Mouse (Mus musculus): ENCODE results near the gene 4930556J24Rik. TPM values are rescaled to one million over a fixed set of nuclear protein-coding genes. Genes with fewer than 3 reads are reported as not detected.
A peak's percentile ranks its signal among the peaks of the same experiment; 100 is the strongest.
"Not testable (repeated sequence)": the region's sequence is repeated elsewhere in the genome, so short reads cannot be mapped to it uniquely, and the experiment has no call there.

4930556J24Rik gene
- polyA plus RNA-seq, 1 experiment from 2014 or later, result 0.13 TPM

DNA sequence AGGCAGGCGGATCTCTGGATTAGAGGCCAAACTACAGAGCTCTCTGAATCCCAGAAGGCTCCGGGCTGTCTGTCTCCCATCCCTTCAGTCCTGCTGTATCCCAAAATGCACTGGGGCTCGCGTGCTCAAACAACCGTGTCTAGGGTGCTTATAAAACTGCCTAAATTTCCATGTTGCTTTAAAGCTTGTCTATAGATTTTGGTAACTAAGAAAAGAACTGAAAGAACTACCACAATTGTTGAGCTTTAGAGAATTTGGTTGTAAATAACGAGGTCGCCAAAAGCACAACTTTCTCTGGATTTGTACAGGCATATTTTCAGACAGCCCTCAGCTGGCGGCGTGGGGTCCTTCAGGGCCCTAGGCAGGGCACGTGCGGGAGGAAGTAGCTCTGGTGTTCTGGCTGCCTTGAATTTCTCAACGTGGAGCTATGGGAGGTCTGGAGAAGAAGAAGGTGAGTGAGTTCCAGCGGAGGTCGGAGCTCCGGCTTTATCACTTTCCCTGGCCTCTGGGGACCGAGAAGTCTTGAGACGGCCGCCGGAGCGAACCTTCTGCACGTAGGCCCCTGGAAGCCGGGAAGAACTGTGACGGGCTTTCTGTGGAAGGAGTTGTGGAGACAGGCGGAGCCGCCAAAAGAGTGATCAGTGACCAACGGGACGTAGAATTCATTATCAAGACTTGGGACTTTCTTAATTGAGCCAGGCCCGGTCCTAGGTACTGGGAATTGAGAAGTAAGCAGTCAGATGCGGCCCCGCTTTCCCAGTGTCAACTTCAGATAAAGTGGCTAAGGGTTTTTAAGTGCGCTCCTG, 12.8 kb downstream of the 4930556J24Rik start, which contains the start of gene Pes1:
TSS of gene Pes1 (plus strand) at position 366 of the 806 bp plus-strand sequence.
- H3K4me3 ChIP-seq, result peak within 1 kb of the TSS; percentile 89
- H3K36me3 ChIP-seq, result peaks cover 24% of the 10 kb centered on the region
- H3K9me3 ChIP-seq, result no peaks in the 10 kb centered on the region
- WGBS, result under 1% methylated on average over 31 of the region's 31 CpGs
- H3K4me1 ChIP-seq (replicated peaks), result peaks cover 18% of the 10 kb centered on the region
- no peaks in the 10 kb centered on the region for H3K27me3 ChIP-seq (ENCODE audit: insufficient read depth, poor library complexity, severe bottlenecking)
- H3K27ac ChIP-seq, result peak within 1 kb of the TSS; percentile 93
- peak; percentile 82 for DNase-seq (ENCODE audit: low spot score)

DNA sequence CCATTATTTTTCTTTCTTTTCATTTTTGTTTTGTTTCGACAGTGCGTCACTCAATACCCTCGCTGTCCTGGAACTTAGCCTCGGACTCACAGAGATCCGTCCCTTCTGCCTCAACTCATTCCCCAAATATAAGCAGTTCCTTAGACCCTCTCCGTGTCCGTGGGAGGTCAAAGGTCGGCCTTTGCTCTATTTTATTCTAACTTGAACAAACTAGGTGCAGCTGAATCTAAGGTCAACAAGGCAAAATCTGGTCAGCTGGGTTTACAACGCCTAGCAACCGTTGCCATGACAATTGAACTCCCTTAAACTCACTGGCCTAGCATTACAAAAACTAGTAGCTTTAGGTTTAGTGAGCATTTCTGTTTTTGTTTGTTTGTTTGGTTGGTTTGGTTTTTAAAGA, 13.4 kb downstream of the 4930556J24Rik start:
- DNase-seq (ENCODE audit: low spot score), result no peak
- Histone ChIP-seq H3K4me1 (replicated peaks) (peaks cover 18% of the 10 kb centered on the region), H3K9me3 (no peaks in the 10 kb centered on the region), H3K36me3 (peaks cover 17% of the 10 kb centered on the region), H3K4me3 (peak overlapping the region; percentile 89), H3K27ac (peak overlapping the region; percentile 93), H3K27me3 (ENCODE audit: insufficient read depth, poor library complexity, severe bottlenecking) (no peaks in the 10 kb centered on the region)
- 69% methylated on average over 10 of the region's 10 CpGs for WGBS

DNA sequence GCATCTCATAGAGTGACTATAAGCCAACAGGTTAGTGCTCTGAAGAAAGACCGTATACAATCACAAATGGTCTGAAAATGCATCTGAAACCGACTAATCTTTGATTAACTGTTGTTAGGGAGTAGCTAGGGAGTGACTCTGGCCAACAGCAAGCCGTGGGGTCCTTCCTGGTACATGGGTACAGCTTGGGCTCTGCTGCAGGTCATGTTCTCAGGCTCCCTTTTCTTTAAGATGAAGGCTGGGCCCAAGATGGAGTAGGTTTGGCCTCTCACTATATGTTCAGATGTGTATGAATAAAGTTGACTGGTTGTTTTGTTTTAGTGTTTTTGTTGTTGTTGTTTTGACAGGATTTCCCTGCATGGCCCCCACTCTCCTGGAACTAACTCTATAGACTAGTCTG, 14.8 kb downstream of the 4930556J24Rik start:
- Histone ChIP-seq H3K9me3 (no peaks in the 10 kb centered on the region), H3K4me1 (replicated peaks) (peaks cover 18% of the 10 kb centered on the region), H3K4me3 (no peak overlapping the region), H3K36me3 (peaks cover 8% of the 10 kb centered on the region), H3K27ac (no peak overlapping the region), H3K27me3 (ENCODE audit: insufficient read depth, poor library complexity, severe bottlenecking) (no peaks in the 10 kb centered on the region)
- no peak for DNase-seq (ENCODE audit: low spot score)
- 73% methylated on average over 3 of the region's 3 CpGs for WGBS

DNA sequence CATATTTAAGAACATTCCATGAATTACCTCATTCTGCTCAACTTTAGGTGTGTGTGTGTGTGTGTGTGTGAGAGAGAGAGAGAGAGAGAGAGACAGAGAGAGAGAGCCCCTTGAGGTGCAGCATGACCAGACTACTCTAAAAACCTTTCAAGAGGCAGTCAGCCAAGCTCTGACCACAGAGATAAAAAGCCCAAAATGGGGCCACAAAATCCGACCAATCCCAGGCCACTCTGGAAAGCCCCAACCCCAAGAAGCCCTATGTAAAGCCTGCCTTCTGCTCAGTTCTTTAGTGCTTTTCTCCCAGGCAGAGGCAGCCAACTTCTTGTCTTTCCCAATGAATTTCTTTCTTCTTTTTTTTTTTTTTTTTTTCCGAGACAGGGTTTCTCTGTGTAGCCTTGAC, 15.7 kb downstream of the 4930556J24Rik start:
- Histone ChIP-seq H3K9me3 (0 out of 2 replicates have a peak, but pooled peaks cover 5% of the 10 kb centered on the region), H3K36me3 (no peaks in the 10 kb centered on the region), H3K27ac (no peak overlapping the region), H3K27me3 (ENCODE audit: insufficient read depth, poor library complexity, severe bottlenecking) (no peaks in the 10 kb centered on the region), H3K4me3 (no peak overlapping the region), H3K4me1 (replicated peaks) (peaks cover 16% of the 10 kb centered on the region)
- no peak for DNase-seq (ENCODE audit: low spot score)
- WGBS, result 64% methylated on average over 2 of the region's 2 CpGs

DNA sequence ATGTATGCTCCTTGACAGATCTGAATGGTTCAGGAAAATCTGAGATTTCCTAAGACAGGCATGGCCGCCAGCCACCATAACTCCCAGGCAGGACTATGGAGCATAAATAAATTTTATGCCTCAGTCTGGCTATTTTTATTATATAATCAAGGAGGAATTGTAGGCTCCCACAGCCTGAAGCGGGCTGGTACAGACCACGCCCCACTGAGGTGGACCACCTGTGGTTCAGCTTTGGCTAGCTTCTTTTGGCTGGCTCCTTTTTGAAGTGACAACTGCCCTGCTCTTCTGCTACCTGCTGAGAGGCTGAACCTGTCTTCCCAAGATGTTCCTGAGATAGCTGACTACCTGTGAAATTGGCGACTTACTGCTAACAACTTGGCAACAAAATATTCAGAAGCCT, 21.2 kb downstream of the 4930556J24Rik start:
- H3K9me3 ChIP-seq, result peaks cover 26% of the 10 kb centered on the region; the same call in 1 of the 2 replicates
- WGBS, result 74% methylated on average over 4 of the region's 4 CpGs
- not testable (repeated sequence) for H3K36me3 ChIP-seq; H3K27ac ChIP-seq; H3K27me3 ChIP-seq (ENCODE audit: insufficient read depth, poor library complexity, severe bottlenecking); DNase-seq (ENCODE audit: low spot score); H3K4me1 ChIP-seq (replicated peaks); H3K4me3 ChIP-seq

DNA sequence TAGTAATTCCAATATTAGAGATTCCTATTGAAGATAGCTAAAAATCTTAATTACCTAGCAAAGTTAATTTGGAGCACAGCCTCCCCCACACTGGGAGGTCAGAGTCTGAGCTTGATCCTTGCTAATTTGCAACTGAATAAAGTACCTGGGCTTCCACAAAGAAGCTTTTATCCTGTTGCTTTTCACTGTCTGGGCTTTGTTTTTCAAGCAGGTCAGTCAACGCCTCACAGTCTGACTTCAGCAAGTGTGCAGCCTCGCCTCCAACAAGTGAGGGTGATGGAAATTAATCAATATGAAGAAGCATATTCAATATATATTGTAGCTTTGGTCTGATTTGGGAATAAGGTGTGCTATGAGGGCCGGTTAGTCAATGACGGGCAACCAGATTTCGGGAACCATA, 21.7 kb downstream of the 4930556J24Rik start:
- not testable (repeated sequence) for H3K4me3 ChIP-seq; H3K36me3 ChIP-seq; H3K4me1 ChIP-seq (replicated peaks); DNase-seq (ENCODE audit: low spot score); H3K27ac ChIP-seq; H3K27me3 ChIP-seq (ENCODE audit: insufficient read depth, poor library complexity, severe bottlenecking)
- WGBS, result 77% methylated on average over 5 of the region's 5 CpGs
- H3K9me3 ChIP-seq, result peaks cover 26% of the 10 kb centered on the region; the same call in 1 of the 2 replicates

DNA sequence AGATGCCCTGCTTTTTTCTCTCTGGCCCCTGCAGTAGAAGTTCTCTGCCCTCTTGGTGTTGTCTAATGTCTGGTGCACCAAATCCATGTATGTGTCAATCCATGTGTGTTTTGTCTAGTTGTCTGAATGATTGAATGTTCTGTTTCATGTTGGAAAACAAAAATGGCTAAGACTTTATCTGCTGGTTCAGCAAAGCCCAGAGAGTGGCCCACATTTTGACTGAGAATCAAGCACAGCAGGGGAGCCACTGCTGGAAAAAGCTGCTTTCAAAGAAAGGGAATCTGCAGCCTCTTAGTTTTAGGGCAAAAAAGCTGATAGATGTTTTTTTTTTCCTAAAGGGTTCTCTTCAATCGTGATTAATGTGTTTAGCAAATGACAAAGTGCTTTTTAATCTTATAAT, 30.2 kb downstream of the 4930556J24Rik start:
- Histone ChIP-seq H3K27me3 (ENCODE audit: insufficient read depth, poor library complexity, severe bottlenecking) (0 out of 2 replicates have a peak, but pooled peaks cover 2% of the 10 kb centered on the region), H3K4me3 (no peak overlapping the region), H3K4me1 (replicated peaks) (no peaks in the 10 kb centered on the region), H3K36me3 (no peaks in the 10 kb centered on the region), H3K9me3 (no peaks in the 10 kb centered on the region), H3K27ac (no peak overlapping the region)
- DNase-seq (ENCODE audit: low spot score), result no peak
- 10% methylated on average over 1 of the region's 1 CpGs for WGBS

DNA sequence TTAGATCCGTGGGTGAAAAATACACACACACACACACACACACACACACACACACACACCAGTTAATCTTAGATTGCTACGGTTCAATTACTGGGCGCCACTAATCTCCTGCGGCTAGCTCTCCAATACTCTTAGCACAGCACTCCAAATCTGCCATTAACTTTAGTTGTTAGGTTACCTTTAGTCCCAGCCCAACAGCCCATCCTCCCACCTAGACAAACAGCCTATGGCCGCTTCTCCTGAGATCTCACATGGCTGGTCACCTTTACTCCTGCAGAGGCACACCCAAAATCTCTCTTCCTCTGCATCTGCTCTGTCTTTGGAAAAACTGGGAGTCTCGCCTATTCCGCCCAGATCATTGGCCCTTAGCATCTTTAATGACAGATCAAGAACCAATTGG, 35.2 kb downstream of the 4930556J24Rik start:
- DNase-seq (ENCODE audit: low spot score), result no peak
- Histone ChIP-seq H3K4me3 (no peak overlapping the region), H3K27me3 (ENCODE audit: insufficient read depth, poor library complexity, severe bottlenecking) (0 out of 2 replicates have a peak, but pooled peaks cover 2% of the 10 kb centered on the region), H3K36me3 (no peaks in the 10 kb centered on the region), H3K27ac (no peak overlapping the region), H3K4me1 (replicated peaks) (no peaks in the 10 kb centered on the region), H3K9me3 (no peaks in the 10 kb centered on the region)
- WGBS, result 90% methylated on average over 7 of the region's 7 CpGs

DNA sequence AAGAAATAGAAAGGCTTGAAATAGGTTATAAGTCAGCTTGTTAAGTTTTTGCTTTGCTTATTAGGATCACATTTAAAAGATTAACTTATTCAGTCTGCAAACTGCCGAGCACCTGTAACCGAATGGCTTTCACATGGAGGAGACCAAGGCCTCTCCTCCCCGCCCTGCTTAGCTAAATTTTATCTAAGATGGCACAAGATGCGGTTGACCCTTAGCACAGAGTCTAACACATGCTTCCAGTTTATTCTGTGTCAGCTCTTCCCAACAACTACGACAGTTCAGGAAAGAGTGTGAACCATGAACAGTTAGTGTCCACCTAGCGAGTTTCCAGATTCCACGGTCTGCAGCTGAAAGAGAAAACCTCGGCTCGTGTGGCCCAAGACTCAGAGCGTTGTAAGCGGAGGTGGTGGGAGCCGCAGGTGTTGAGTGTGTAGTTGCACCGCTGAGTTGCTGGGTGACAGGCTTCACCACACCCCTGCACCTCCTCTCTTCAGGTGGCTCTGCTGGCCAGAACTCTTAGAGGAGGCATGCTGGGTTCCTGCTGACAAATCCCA, 39.2 kb downstream of the 4930556J24Rik start:
- DNase-seq (ENCODE audit: low spot score), result no peak
- Histone ChIP-seq H3K9me3 (no peaks in the 10 kb centered on the region), H3K27me3 (ENCODE audit: insufficient read depth, poor library complexity, severe bottlenecking) (no peaks in the 10 kb centered on the region), H3K27ac (no peak overlapping the region), H3K4me3 (no peak overlapping the region), H3K4me1 (replicated peaks) (peaks cover under 1% of the 10 kb centered on the region; the same call in 1 of the 2 replicates), H3K36me3 (no peaks in the 10 kb centered on the region)
- WGBS, result 81% methylated on average over 13 of the region's 13 CpGs

DNA sequence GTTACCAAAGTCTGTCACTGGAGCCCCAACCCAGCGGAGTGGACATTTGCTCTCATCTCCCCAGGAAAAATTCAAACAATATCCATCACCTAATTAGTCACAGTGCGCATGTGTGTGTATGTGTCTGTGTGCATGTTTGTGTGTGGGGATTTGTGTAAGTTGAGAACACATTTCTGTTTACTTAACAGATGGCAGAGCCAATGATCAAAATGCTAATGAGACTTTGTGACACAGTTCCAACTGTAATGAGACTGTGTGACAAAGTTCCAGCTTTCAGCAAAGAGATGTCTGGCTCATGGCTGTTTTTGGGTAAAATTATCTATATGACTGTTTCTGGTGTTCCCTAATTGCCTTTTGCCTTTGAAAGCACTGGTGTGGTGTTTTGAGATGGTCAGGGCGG, 40.3 kb downstream of the 4930556J24Rik start:
- H3K36me3 ChIP-seq, result no peaks in the 10 kb centered on the region
- 86% methylated on average over 3 of the region's 3 CpGs for WGBS
- H3K27me3 ChIP-seq (ENCODE audit: insufficient read depth, poor library complexity, severe bottlenecking), result no peaks in the 10 kb centered on the region
- H3K9me3 ChIP-seq, result no peaks in the 10 kb centered on the region
- DNase-seq (ENCODE audit: low spot score), result no peak
- no peak overlapping the region for H3K27ac ChIP-seq
- no peak overlapping the region for H3K4me3 ChIP-seq
- peaks cover 12% of the 10 kb centered on the region for H3K4me1 ChIP-seq (replicated peaks)

DNA sequence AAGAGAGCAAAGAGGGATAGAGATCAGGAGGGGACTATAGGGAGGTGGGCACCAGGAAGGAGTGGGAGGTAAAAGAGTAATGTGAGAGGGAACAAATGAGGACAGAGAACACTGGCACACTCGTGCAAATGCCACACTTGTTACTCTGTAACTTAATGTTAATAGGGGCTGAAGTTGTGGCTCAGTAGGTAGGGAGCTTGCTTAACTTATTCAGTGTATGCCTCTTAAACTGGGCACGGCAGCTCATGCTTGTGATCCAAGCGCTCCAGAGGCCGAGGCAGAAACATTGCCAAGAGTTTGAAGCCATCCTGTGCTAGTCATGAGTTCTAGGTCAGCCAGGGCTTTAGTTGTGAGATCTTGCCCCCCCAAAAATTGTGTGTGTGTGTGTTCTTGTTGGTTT, 41.4 kb downstream of the 4930556J24Rik start:
- Histone ChIP-seq H3K27me3 (ENCODE audit: insufficient read depth, poor library complexity, severe bottlenecking) (no peaks in the 10 kb centered on the region), H3K9me3 (no peaks in the 10 kb centered on the region), H3K4me1 (replicated peaks) (peaks cover 19% of the 10 kb centered on the region), H3K27ac (no peak overlapping the region), H3K4me3 (no peak overlapping the region), H3K36me3 (no peaks in the 10 kb centered on the region)
- 75% methylated on average over 4 of the region's 4 CpGs for WGBS
- no peak for DNase-seq (ENCODE audit: low spot score)

DNA sequence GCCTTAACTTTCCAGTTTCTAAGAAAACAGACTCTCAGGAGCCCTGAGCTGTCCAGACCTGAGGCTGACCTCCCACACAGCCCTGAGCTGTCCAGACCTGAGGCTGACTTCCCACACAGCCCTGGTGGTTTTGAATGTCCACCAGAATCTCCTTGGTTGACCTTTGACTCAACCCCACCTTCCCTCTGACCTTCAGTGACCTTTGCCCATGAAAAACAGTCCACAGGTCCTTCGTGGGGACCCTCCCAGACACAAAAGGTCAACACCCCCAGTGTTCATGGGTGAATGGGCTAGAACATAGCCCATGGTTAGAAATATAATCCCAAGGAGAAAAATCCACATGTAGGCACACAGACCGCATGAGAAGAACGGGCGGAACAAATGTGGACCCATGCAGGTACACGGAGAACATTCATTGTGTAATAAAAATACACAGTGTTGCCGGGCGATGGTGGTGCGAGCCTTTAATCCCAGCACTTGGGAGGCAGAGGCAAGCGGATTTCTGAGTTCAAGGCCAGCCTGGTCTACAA, 42.8 kb downstream of the 4930556J24Rik start:
- H3K36me3 ChIP-seq, result no peaks in the 10 kb centered on the region
- peaks cover 19% of the 10 kb centered on the region for H3K4me1 ChIP-seq (replicated peaks)
- no peaks in the 10 kb centered on the region for H3K9me3 ChIP-seq
- no peak overlapping the region for H3K27ac ChIP-seq
- no peaks in the 10 kb centered on the region for H3K27me3 ChIP-seq (ENCODE audit: insufficient read depth, poor library complexity, severe bottlenecking)
- H3K4me3 ChIP-seq, result no peak overlapping the region
- WGBS, result 82% methylated on average over 9 of the region's 9 CpGs
- DNase-seq (ENCODE audit: low spot score), result no peak
